In the genomic region with DNA sequence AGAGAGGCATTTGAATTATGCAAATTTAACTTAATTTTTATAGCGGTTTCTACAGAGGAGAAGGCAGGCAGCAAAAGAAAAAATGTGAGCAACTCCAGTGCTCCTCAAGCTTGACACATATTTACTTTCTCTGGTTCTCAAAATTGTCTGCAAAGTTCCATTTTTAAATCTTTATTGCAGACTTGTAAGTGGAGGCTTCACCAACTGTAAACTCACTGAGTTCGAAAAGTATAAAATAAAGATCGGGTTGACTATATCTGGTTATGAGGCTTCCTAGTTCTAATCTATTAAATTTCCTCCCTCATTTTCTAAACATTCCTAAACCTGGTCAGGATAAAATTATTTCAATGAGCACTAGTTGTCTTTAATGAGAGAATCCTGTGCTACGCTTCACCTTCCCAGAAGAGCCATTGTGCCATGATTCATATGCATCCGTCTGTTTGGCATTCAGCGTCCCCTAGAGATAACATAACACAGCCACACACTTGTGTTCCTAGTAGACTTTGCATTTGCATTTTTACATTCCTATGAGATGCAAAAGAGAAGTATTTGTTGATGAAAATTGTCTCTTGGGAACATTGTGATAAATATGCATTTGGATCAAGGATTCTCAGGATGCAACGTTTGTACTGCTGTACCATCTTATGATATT, we compare ENCODE assay signal across 18 mouse cellular contexts. TPM values are rescaled to one million over a fixed set of nuclear protein-coding genes. Genes with fewer than 3 reads are reported as not detected.
"Had no signal": no experiment of that assay in that cellular context is flagged by ENCODE, and none has a peak within 500 bp of the region (broad histone marks: within the 10 kb centered on the region; RNA-seq: fewer than 3 reads in every experiment).

No protein-coding gene starts in this region.

- ATAC-seq: hindbrain, postnatal 0 days; intestine, embryonic 16.5 days had no signal

- DNase-seq: gastrocnemius, postnatal 14 days; gastrocnemius, postnatal 36 days; heart, adult 11 months; heart, adult 2 months; heart, postnatal 14 days; heart, postnatal 36 days; kidney, adult 11 months; kidney, adult 2 months; kidney, adult 9 months; kidney, postnatal 14 days; kidney, postnatal 4 days; liver; liver, embryonic 13.5 days had no signal

RNA-seq across cellular contexts. Expression of a gene that starts 17.5 kb away (rescaled TPM):
- total RNA-seq: hematopoietic stem cell, adult 5-6 weeks had no signal

RNA-seq across cellular contexts. Expression of a gene that starts 26.5 kb away (rescaled TPM):
- total RNA-seq: gastrocnemius, adult 18-20 months; gastrocnemius, adult 8-10 months; gastrocnemius, postnatal 14 days; gastrocnemius, postnatal 36 days; heart, adult 2 months; heart, postnatal 14 days; heart, postnatal 36 days; hematopoietic stem cell, adult 5-6 weeks had no signal
